Mouse (Mus musculus) CH12.LX (cell line): ENCODE data around the gene Cacna1c. TPM values are rescaled to one million over a fixed set of nuclear protein-coding genes. Genes with fewer than 3 reads are reported as not detected.

Experiments used
- DNase-seq: peaks from one replicate; pipeline ENCODE4 v3.0.0-alpha.2; 2013; ENCODE audit errors: extremely low read depth
- H3K27ac ChIP-seq: 2 replicates; pipeline ENCODE4 v1.5.1; 2012; ENCODE audit warnings: low read depth, mild to moderate bottlenecking, control low read depth, moderate library complexity; ENCODE audit not compliant: insufficient read depth
- H3K27me3 ChIP-seq: replicated peaks from 2 replicates; pipeline ENCODE3; 2012; ENCODE audit warnings: inconsistent platforms
- H3K36me3 ChIP-seq, 2 experiments: replicated peaks in 1 of 2; 2 replicates each; pipeline versions ENCODE3 to v1.6.1; 2012; ENCODE audit warnings: inconsistent platforms in 1 of 2, low read length in 1 of 2, mild to moderate bottlenecking in 1 of 2, mixed read lengths in 1 of 2, moderate library complexity in 1 of 2; ENCODE audit not compliant: control insufficient read depth in 1 of 2, insufficient read depth in 1 of 2
- H3K4me1 ChIP-seq, 2 experiments: 2 replicates each; pipeline ENCODE4 v1.6.1; 2012; ENCODE audit warnings: inconsistent platforms in 1 of 2, moderate library complexity in 1 of 2; ENCODE audit not compliant: insufficient read depth in 2 of 2, control insufficient read depth in 1 of 2
- H3K4me2 ChIP-seq: 2 replicates; pipeline ENCODE4 v1.6.1; 2012; ENCODE audit warnings: low read depth, mild to moderate bottlenecking, control low read depth; ENCODE audit not compliant: poor library complexity, insufficient read depth, severe bottlenecking
- H3K4me3 ChIP-seq, 3 experiments: fragments of 150-350 bp in 1 of 3; sonication (generic) in 1 of 3; replicated peaks in 1 of 3; 2 replicates each; pipeline versions ENCODE3 to v1.5.1; 2011 to 2012; ENCODE audit warnings: low read depth in 2 of 3, low read length in 2 of 3, mild to moderate bottlenecking in 2 of 3, moderate library complexity in 2 of 3, control low read depth in 1 of 3, improper control_type of control experiment in 1 of 3, inconsistent platforms in 1 of 3, mixed read lengths in 1 of 3; ENCODE audit not compliant: poor library complexity in 1 of 3
- H3K79me2 ChIP-seq: replicated peaks from 2 replicates; pipeline ENCODE4 v1.6.1; 2012; ENCODE audit warnings: mild to moderate bottlenecking, moderate library complexity; ENCODE audit not compliant: control insufficient read depth, poor library complexity, insufficient read depth, severe bottlenecking; ENCODE audit errors: extremely low read depth
- H3K9ac ChIP-seq: 2 replicates; pipeline ENCODE4 v1.6.1; 2012; ENCODE audit warnings: low read depth, mild to moderate bottlenecking, control low read depth, moderate library complexity; ENCODE audit not compliant: insufficient read depth
- H3K9me3 ChIP-seq: replicated peaks from 2 replicates; pipeline ENCODE3; 2012; ENCODE audit warnings: low read length, inconsistent platforms, mixed read lengths
- BHLHE40 ChIP-seq: IDR thresholded peaks from 2 replicates; pipeline ENCODE4 v1.6.1; 2011; ENCODE audit warnings: mild to moderate bottlenecking, low read depth, low read length, improper control_type of control experiment
- CHD1 ChIP-seq: IDR thresholded peaks from 2 replicates; pipeline ENCODE4 v1.6.1; 2012; ENCODE audit warnings: low read depth, low read length, improper control_type of control experiment, inconsistent platforms
- CHD2 ChIP-seq: IDR thresholded peaks from 2 replicates; pipeline ENCODE4 v1.6.1; 2011; ENCODE audit warnings: low read length, improper control_type of control experiment
- CTCF ChIP-seq, 2 experiments: IDR thresholded peaks in 1 of 2; conservative IDR thresholded peaks in 1 of 2; 2 replicates each; pipeline ENCODE4 v1.5.1; 2011 to 2012; ENCODE audit warnings: low read depth in 2 of 2, low read length in 2 of 2, improper control_type of control experiment in 1 of 2, inconsistent platforms in 1 of 2, mild to moderate bottlenecking in 1 of 2, moderate library complexity in 1 of 2
- ELF1 ChIP-seq: IDR thresholded peaks from 2 replicates; pipeline ENCODE4 v1.6.1; 2014; ENCODE audit warnings: low read depth, mild to moderate bottlenecking, inconsistent platforms, low read length, improper control_type of control experiment
- EP300 ChIP-seq: IDR thresholded peaks from 2 replicates; pipeline ENCODE4 v1.6.1; 2011; ENCODE audit warnings: low read length, improper control_type of control experiment
- ETS1 ChIP-seq: conservative IDR thresholded peaks from 2 replicates; pipeline ENCODE4 v1.6.1; 2012; ENCODE audit warnings: low read depth, mild to moderate bottlenecking, inconsistent platforms, low read length, improper control_type of control experiment, moderate library complexity
- GABPA ChIP-seq: IDR thresholded peaks from 2 replicates; pipeline ENCODE4 v1.6.1; 2012; ENCODE audit warnings: low read depth, low read length, improper control_type of control experiment, inconsistent platforms; ENCODE audit not compliant: insufficient replicate concordance
- HCFC1 ChIP-seq: IDR thresholded peaks from 2 replicates; pipeline ENCODE4 v1.6.1; 2012; ENCODE audit warnings: low read depth, mild to moderate bottlenecking, inconsistent platforms, low read length, improper control_type of control experiment
- IRF4 ChIP-seq: IDR thresholded peaks from 2 replicates; pipeline ENCODE4 v1.6.1; 2014; ENCODE audit warnings: low read depth, mild to moderate bottlenecking, inconsistent platforms, low read length, improper control_type of control experiment
- JUN ChIP-seq: IDR thresholded peaks from 2 replicates; pipeline ENCODE4 v1.6.1; 2011; ENCODE audit warnings: low read depth, mild to moderate bottlenecking, low read length, improper control_type of control experiment, moderate library complexity; ENCODE audit not compliant: insufficient read depth
- JUND ChIP-seq: conservative IDR thresholded peaks from 2 replicates; pipeline ENCODE4 v1.6.1; 2011; ENCODE audit warnings: low read depth, low read length, improper control_type of control experiment
- KAT2A ChIP-seq: IDR thresholded peaks from 2 replicates; pipeline ENCODE4 v1.6.1; 2012; ENCODE audit warnings: low read length, improper control_type of control experiment, inconsistent platforms; ENCODE audit not compliant: insufficient replicate concordance
- MAX ChIP-seq: IDR thresholded peaks from 2 replicates; pipeline ENCODE4 v1.6.1; 2011; ENCODE audit warnings: low read length, improper control_type of control experiment
- MAZ ChIP-seq: IDR thresholded peaks from 2 replicates; pipeline ENCODE4 v1.6.1; 2012; ENCODE audit warnings: low read depth, mild to moderate bottlenecking, inconsistent platforms, low read length, improper control_type of control experiment, moderate library complexity
- MYC ChIP-seq: IDR thresholded peaks from 2 replicates; pipeline ENCODE4 v1.6.1; 2011; ENCODE audit warnings: low read depth, mild to moderate bottlenecking, improper control_type of control experiment, low read length
- NRF1 ChIP-seq: IDR thresholded peaks from 2 replicates; pipeline ENCODE4 v1.6.1; 2014; ENCODE audit warnings: low read depth, mild to moderate bottlenecking, inconsistent platforms, low read length, improper control_type of control experiment, moderate library complexity
- PAX5 ChIP-seq: IDR thresholded peaks from 2 replicates; pipeline ENCODE4 v1.6.1; 2012; ENCODE audit warnings: low read length, inconsistent platforms, mixed read lengths
- POLR2AphosphoS2 ChIP-seq: IDR thresholded peaks from 2 replicates; pipeline ENCODE4 v1.6.1; 2011; ENCODE audit warnings: low read depth, low read length, improper control_type of control experiment
- SIN3A ChIP-seq: IDR thresholded peaks from 2 replicates; pipeline ENCODE4 v1.6.1; 2012; ENCODE audit warnings: low read length, improper control_type of control experiment, inconsistent platforms
- SMC3 ChIP-seq: IDR thresholded peaks from 2 replicates; pipeline ENCODE4 v1.6.1; 2011; ENCODE audit warnings: low read depth, low read length, improper control_type of control experiment
- TBP ChIP-seq: conservative IDR thresholded peaks from 2 replicates; pipeline ENCODE4 v1.6.1; 2011; ENCODE audit warnings: low read depth, low read length, improper control_type of control experiment
- UBTF ChIP-seq: IDR thresholded peaks from 2 replicates; pipeline ENCODE4 v1.6.1; 2012; ENCODE audit warnings: low read depth, mild to moderate bottlenecking, inconsistent platforms, low read length, improper control_type of control experiment, moderate library complexity
- USF1 ChIP-seq: IDR thresholded peaks from 2 replicates; pipeline ENCODE4 v1.6.1; 2014; ENCODE audit warnings: low read depth, mild to moderate bottlenecking, inconsistent platforms, low read length, improper control_type of control experiment
- ZC3H11A ChIP-seq: IDR thresholded peaks from 2 replicates; pipeline ENCODE4 v1.6.1; 2012; ENCODE audit warnings: low read depth, mild to moderate bottlenecking, inconsistent platforms, low read length, improper control_type of control experiment
- dilution Hi-C: fragments of 300-500 bp; cut with MboI; formaldehyde crosslinking; loops from 2 replicates; pipeline ENCODE4 v1.14.3; 2020; ENCODE audit warnings: low sequenced_read_pairs; ENCODE audit not compliant: extremely low pct_unique_long_range_greater_than_20kb, extremely low pct_ligation_motif_present
- in situ Hi-C: fragments of 300-500 bp; cut with MboI; formaldehyde crosslinking; loops from 3 replicates; pipeline ENCODE4 v1.14.3; 2019; ENCODE audit warnings: low sequenced_read_pairs, low pct_ligation_motif_present, low pct_unique_long_range_greater_than_20kb, mixed read lengths
- polyA plus RNA-seq: library from polyadenylated mRNA; unstranded; fragments of >175 nt; gene quantifications from 2 replicates; pipeline ENCODE4 v1.2.1, GENCODE M21; 2012; ENCODE audit warnings: low read depth; ENCODE audit not compliant: insufficient read length
- total RNA-seq, 2 experiments: library from RNA; depleted of rRNA; stranded (reverse); fragments of 300-350 nt in 1 of 2; fragments of >200 nt in 1 of 2; gene quantifications; 2 replicates each; pipeline ENCODE4 v1.2.3; 2012 to 2014

Cacna1c gene
- total and polyA plus RNA-seq, 3 experiments, result 0.04 TPM; not detected in 2

- H3K79me2 ChIP-seq, result no peaks in the 10 kb centered on the region
- no peak overlapping the region for H3K27ac ChIP-seq
- H3K36me3 ChIP-seq, result no peaks in the 10 kb centered on the region
- no peak for TF ChIP-seq EP300
- TF ChIP-seq CHD1, result no peak
- no peak for TF ChIP-seq JUND
- TF ChIP-seq POLR2AphosphoS2, result no peak
- TF ChIP-seq IRF4, result no peak
- TF ChIP-seq MAX, result no peak
- no peak for TF ChIP-seq JUN
- no peak for TF ChIP-seq TBP
- no peak for TF ChIP-seq SMC3
- TF ChIP-seq PAX5, result no peak
- no peak for TF ChIP-seq SIN3A
- no peak for TF ChIP-seq BHLHE40
- TF ChIP-seq UBTF, result no peak
- TF ChIP-seq, all 38 proteins: peak for 0
- no peak for DNase-seq
- Histone ChIP-seq H3K9ac (no peak overlapping the region), H3K4me1 (no peaks in the 10 kb centered on the region), H3K9me3 (no peaks in the 10 kb centered on the region), H3K4me2 (no peak overlapping the region), H3K4me3 (no peak overlapping the region), H3K27me3 (peaks cover 80% of the 10 kb centered on the region)
- in situ Hi-C loops (no loop called here), dilution Hi-C loops (no loop called here)
Observed at GRCm38 (mm10) chr6:118845829-118846228, 350.4 kb downstream of the Cacna1c start.

DNA sequence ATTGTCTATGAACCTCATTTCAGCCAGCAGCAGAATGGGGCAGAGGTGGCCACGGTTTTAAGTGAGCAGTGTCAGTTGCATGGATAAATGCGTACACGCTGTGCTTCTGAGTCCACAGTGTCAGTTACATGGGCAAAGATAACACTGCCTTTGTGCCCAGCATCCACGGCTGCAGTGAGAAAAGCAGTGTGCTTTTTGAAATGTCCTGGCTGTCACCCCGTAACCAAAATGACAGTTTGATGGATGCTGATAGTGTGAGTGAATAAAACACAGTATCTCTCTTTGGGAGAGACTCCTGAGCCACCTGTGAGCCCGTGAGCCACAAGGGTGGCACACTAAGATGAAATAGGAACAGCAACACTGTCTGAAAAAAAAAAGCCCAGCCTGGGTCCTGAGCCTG, 351.0 kb downstream of the Cacna1c start:
- no peak overlapping the region for H3K4me3 ChIP-seq
- in situ Hi-C loops, result no loop called here
- no peaks in the 10 kb centered on the region for H3K4me1 ChIP-seq
- H3K36me3 ChIP-seq, result no peaks in the 10 kb centered on the region
- no peak overlapping the region for H3K9ac ChIP-seq
- H3K9me3 ChIP-seq, result no peaks in the 10 kb centered on the region
- TF ChIP-seq KAT2A, result no peak
- no peak for TF ChIP-seq ZC3H11A
- TF ChIP-seq HCFC1, result no peak
- TF ChIP-seq CHD2, result no peak
- no peak for TF ChIP-seq MAZ
- TF ChIP-seq IRF4, result no peak
- no peak for TF ChIP-seq TBP
- TF ChIP-seq SIN3A, result no peak
- no peak for TF ChIP-seq NRF1
- TF ChIP-seq MYC, result no peak
- no peak for TF ChIP-seq PAX5
- TF ChIP-seq BHLHE40, result no peak
- TF ChIP-seq SMC3, result no peak
- no peak for TF ChIP-seq GABPA
- no peak for TF ChIP-seq ETS1
- no peak for TF ChIP-seq USF1
- TF ChIP-seq CTCF (conservative IDR thresholded peaks at IDR 0.05 in 1 of 2, IDR thresholded peaks at IDR 0.05 in 1 of 2; ENCODE audit: low read depth in 2 of 2, low read length in 2 of 2), result no peak
- TF ChIP-seq UBTF, result no peak
- no peak for TF ChIP-seq ELF1
- TF ChIP-seq, all 38 proteins: peak for 0
- H3K4me2 ChIP-seq, result no peak overlapping the region
- H3K27ac ChIP-seq, result no peak overlapping the region
- dilution Hi-C loops, result no loop called here
- DNase-seq, result no peak
- H3K79me2 ChIP-seq, result no peaks in the 10 kb centered on the region
- peaks cover 83% of the 10 kb centered on the region for H3K27me3 ChIP-seq
